Mouse (Mus musculus) kidney, adult 9 months (tissue): ENCODE measurements at regions not wholly inside any gene's neighbourhood (a gene's known extent, or its start where the extent isn't known, plus 50 kb on each side); places are given as distances from the start of the nearest gene placed in this dataset.
A peak's percentile ranks its signal among the peaks of the same experiment; 100 is the strongest.

Experiments
- DNase-seq: peaks from one replicate; pipeline ENCODE4 v3.0.0; 2022

- DNase-seq = no peak
Observed at GRCm38 (mm10) chr11:90783537-90783936, 95.4 kb upstream of the Tom1l1 start.

GRCm38 (mm10) chr11:90782975-90783374 is 94.8 kb upstream of the Tom1l1 start:
- DNase-seq = peak; percentile 28

GRCm38 (mm10) chr11:90775752-90776151 is 87.6 kb upstream of the Tom1l1 start:
- no peak for DNase-seq

- DNase-seq = no peak
Observed at GRCm38 (mm10) chr11:90755981-90756380, 67.8 kb upstream of the Tom1l1 start.

GRCm38 (mm10) chr11:90748448-90748847 is 60.3 kb upstream of the Tom1l1 start:
- no peak for DNase-seq

- no peak for DNase-seq
Observed at GRCm38 (mm10) chr11:90741952-90742617, 53.9 kb upstream of the Tom1l1 start.

GRCm38 (mm10) chr11:90739501-90739900 is 51.3 kb upstream of the Tom1l1 start:
- DNase-seq = no peak

GRCm38 (mm10) chr11:90738741-90739140 is 50.6 kb upstream of the Tom1l1 start:
- DNase-seq = no peak
